33 mouse cellular contexts compared by ENCODE assay signal in the genomic region with DNA sequence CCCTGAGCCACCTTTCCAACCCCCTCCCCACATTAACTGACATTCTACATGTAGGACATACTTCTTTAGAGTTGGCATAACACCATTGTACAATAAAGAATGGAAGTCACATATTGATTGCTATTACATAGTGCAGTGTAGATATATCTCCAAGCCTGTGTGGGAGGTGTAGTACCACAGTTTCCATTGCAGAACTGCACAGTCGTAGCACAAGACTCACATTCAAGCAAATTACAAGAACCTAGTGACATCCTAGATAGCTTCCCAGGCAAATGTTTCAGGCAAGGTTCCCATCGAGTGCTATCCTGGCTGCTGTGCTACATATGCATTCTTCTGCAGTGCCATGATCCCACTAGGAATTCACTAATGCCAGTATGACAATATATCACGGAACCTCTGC.
"Had no signal": no experiment of that assay in that cellular context is flagged by ENCODE, and none has a peak within 500 bp of the region (broad histone marks: within the 10 kb centered on the region; RNA-seq: fewer than 3 reads in every experiment).

No protein-coding gene starts in this region.

- H3K4me2 ChIP-seq: heart, embryonic 11.5 days; heart, embryonic 12.5 days; heart, embryonic 13.5 days; heart, embryonic 15.5 days; hindbrain, embryonic 12.5 days; hindbrain, embryonic 14.5 days; hindbrain, embryonic 15.5 days; intestine, embryonic 15.5 days; kidney, embryonic 15.5 days had no signal

- H3K27me3 ChIP-seq: heart, embryonic 12.5 days; heart, embryonic 13.5 days; heart, embryonic 15.5 days; hindbrain, embryonic 12.5 days; hindbrain, embryonic 15.5 days; intestine, embryonic 15.5 days; kidney, embryonic 15.5 days had no signal

- H3K27ac ChIP-seq: heart, embryonic 10.5 days; heart, embryonic 13.5 days; heart, embryonic 15.5 days; hindbrain, embryonic 10.5 days; hindbrain, embryonic 12.5 days; hindbrain, embryonic 14.5 days; hindbrain, embryonic 15.5 days; hindbrain, postnatal 0 days; intestine, embryonic 15.5 days; kidney, embryonic 15.5 days; kidney, postnatal 0 days; left cerebral cortex, adult 2 months had no signal

- H3K36me3 ChIP-seq: heart, embryonic 10.5 days; heart, embryonic 12.5 days; heart, embryonic 13.5 days; heart, embryonic 15.5 days; hindbrain, embryonic 10.5 days; hindbrain, embryonic 12.5 days; hindbrain, embryonic 15.5 days; intestine, embryonic 15.5 days; kidney, embryonic 15.5 days had no signal

- H3K9me3 ChIP-seq: heart, embryonic 10.5 days; heart, embryonic 12.5 days; heart, embryonic 13.5 days; heart, embryonic 15.5 days; hindbrain, embryonic 10.5 days; hindbrain, embryonic 12.5 days; hindbrain, embryonic 15.5 days; intestine, embryonic 15.5 days; kidney, embryonic 15.5 days had no signal

- H3K4me3 ChIP-seq: heart, embryonic 10.5 days; heart, embryonic 12.5 days; heart, embryonic 13.5 days; heart, embryonic 15.5 days; hindbrain, embryonic 10.5 days; hindbrain, embryonic 12.5 days; hindbrain, embryonic 15.5 days; intestine, embryonic 15.5 days; kidney, embryonic 15.5 days; left cerebral cortex, adult 2 months had no signal

- DNase-seq: heart, postnatal 10 days; heart, postnatal 14 days; heart, postnatal 36 days; heart, postnatal 4 days; kidney, adult 11 months; kidney, adult 18-20 months; kidney, adult 2 months; kidney, adult 8-10 months; kidney, adult 9 months; kidney, postnatal 10 days; kidney, postnatal 14 days; kidney, postnatal 25 days; kidney, postnatal 36 days; kidney, postnatal 4 days; layer of hippocampus, adult 9-11 months; layer of hippocampus, postnatal 36 days had no signal

- ATAC-seq: hindbrain, postnatal 0 days; inflammation-experienced regulatory T-cells, adult 6 months; intestine, embryonic 15.5 days; intestine, embryonic 16.5 days; intestine, postnatal 0 days had no signal

- H3K9ac ChIP-seq: heart, embryonic 12.5 days; heart, embryonic 13.5 days; heart, embryonic 15.5 days; hindbrain, embryonic 12.5 days; hindbrain, embryonic 14.5 days; hindbrain, embryonic 15.5 days; intestine, embryonic 15.5 days; kidney, embryonic 15.5 days had no signal

- H3K4me1 ChIP-seq: heart, embryonic 10.5 days; heart, embryonic 12.5 days; heart, embryonic 13.5 days; heart, embryonic 15.5 days; hindbrain, embryonic 10.5 days; hindbrain, embryonic 12.5 days; hindbrain, embryonic 15.5 days; intestine, embryonic 15.5 days; kidney, embryonic 15.5 days had no signal
